Mouse (Mus musculus): ENCODE measurements around the gene Slc13a3. TPM values are rescaled to one million over a fixed set of nuclear protein-coding genes. Genes with fewer than 3 reads are reported as not detected.

The Slc13a3 gene
- polyA plus RNA-seq, 1 experiment: not detected

GRCm38 (mm10) chr2:165418577-165418976, 54.5 kb downstream of the Slc13a3 start:
- TF ChIP-seq GATA1 (IDR thresholded peaks at IDR 0.05; ENCODE audit: borderline replicate concordance, low read length) (no peak), FLI1 (IDR thresholded peaks at IDR 0.05; ENCODE audit: low read length) (no peak)

GRCm38 (mm10) chr2:165417291-165417690, 55.7 kb downstream of the Slc13a3 start:
- Histone ChIP-seq H3K4me3 (replicated peaks) (no peak overlapping the region), H3K36me3 (replicated peaks; ENCODE audit: low read length) (no peaks in the 10 kb centered on the region), H3K27me3 (replicated peaks) (peaks cover 74% of the 10 kb centered on the region), H3K4me1 (peaks cover 6% of the 10 kb centered on the region; the same call in 1 of the 2 replicates), H3K9me3 (no peaks in the 10 kb centered on the region)
- TF ChIP-seq GATA1 (IDR thresholded peaks at IDR 0.05; ENCODE audit: borderline replicate concordance, low read length): no peak

More at GRCm38 (mm10) chr2:165418577-165418976, 54.5 kb downstream of the Slc13a3 start:
- H3K4me3 ChIP-seq (replicated peaks): no peak overlapping the region
- peaks cover 6% of the 10 kb centered on the region; the same call in 1 of the 2 replicates for H3K4me1 ChIP-seq
- H3K36me3 ChIP-seq (replicated peaks; ENCODE audit: low read length): no peaks in the 10 kb centered on the region
- H3K9me3 ChIP-seq: no peaks in the 10 kb centered on the region
- H3K27me3 ChIP-seq (replicated peaks): peaks cover 75% of the 10 kb centered on the region

- peaks cover 71% of the 10 kb centered on the region for H3K27me3 ChIP-seq (replicated peaks)
- no peak for TF ChIP-seq GATA1 (IDR thresholded peaks at IDR 0.05; ENCODE audit: borderline replicate concordance, low read length)
- TF ChIP-seq FLI1 (IDR thresholded peaks at IDR 0.05; ENCODE audit: low read length): no peak
- H3K36me3 ChIP-seq (replicated peaks; ENCODE audit: low read length): no peaks in the 10 kb centered on the region
- peaks cover 6% of the 10 kb centered on the region; the same call in 1 of the 2 replicates for H3K4me1 ChIP-seq
- no peak overlapping the region for H3K4me3 ChIP-seq (replicated peaks)
- H3K9me3 ChIP-seq: no peaks in the 10 kb centered on the region
Measured at GRCm38 (mm10) chr2:165415795-165416194, 57.2 kb downstream of the Slc13a3 start.

- TF ChIP-seq GATA1 (IDR thresholded peaks at IDR 0.05; ENCODE audit: borderline replicate concordance, low read length): no peak
- no peak for TF ChIP-seq FLI1 (IDR thresholded peaks at IDR 0.05; ENCODE audit: low read length)
- H3K9me3 ChIP-seq: no peaks in the 10 kb centered on the region
- H3K4me3 ChIP-seq (replicated peaks): no peak overlapping the region
- peaks cover 6% of the 10 kb centered on the region; the same call in 1 of the 2 replicates for H3K4me1 ChIP-seq
- H3K27me3 ChIP-seq (replicated peaks): peaks cover 72% of the 10 kb centered on the region
- no peaks in the 10 kb centered on the region for H3K36me3 ChIP-seq (replicated peaks; ENCODE audit: low read length)
Measured at GRCm38 (mm10) chr2:165415141-165415721, 57.8 kb downstream of the Slc13a3 start.

GRCm38 (mm10) chr2:165414321-165414720, 58.7 kb downstream of the Slc13a3 start:
- H3K36me3 ChIP-seq (replicated peaks; ENCODE audit: low read length): no peaks in the 10 kb centered on the region
- H3K27me3 ChIP-seq (replicated peaks): peaks cover 72% of the 10 kb centered on the region
- peaks cover 1% of the 10 kb centered on the region; the same call in 1 of the 2 replicates for H3K4me1 ChIP-seq
- no peak for TF ChIP-seq GATA1 (IDR thresholded peaks at IDR 0.05; ENCODE audit: borderline replicate concordance, low read length)
- TF ChIP-seq FLI1 (IDR thresholded peaks at IDR 0.05; ENCODE audit: low read length): no peak
- no peak overlapping the region for H3K4me3 ChIP-seq (replicated peaks)
- no peaks in the 10 kb centered on the region for H3K9me3 ChIP-seq

- Histone ChIP-seq H3K9me3 (no peaks in the 10 kb centered on the region), H3K4me3 (replicated peaks) (no peak overlapping the region), H3K4me1 (no peaks in the 10 kb centered on the region), H3K36me3 (replicated peaks; ENCODE audit: low read length) (no peaks in the 10 kb centered on the region), H3K27me3 (replicated peaks) (peaks cover 73% of the 10 kb centered on the region)
- TF ChIP-seq GATA1 (IDR thresholded peaks at IDR 0.05; ENCODE audit: borderline replicate concordance, low read length): no peak
Measured at GRCm38 (mm10) chr2:165413884-165414283, 59.1 kb downstream of the Slc13a3 start.

- TF ChIP-seq GATA1 (IDR thresholded peaks at IDR 0.05; ENCODE audit: borderline replicate concordance, low read length): no peak
- H3K9me3 ChIP-seq: peaks cover 27% of the 10 kb centered on the region
Measured at GRCm38 (mm10) chr2:165407700-165408301, 65.2 kb downstream of the Slc13a3 start.

GRCm38 (mm10) chr2:165405351-165405750, 67.7 kb downstream of the Slc13a3 start:
- no peak overlapping the region for H3K4me3 ChIP-seq (replicated peaks)
- H3K36me3 ChIP-seq (replicated peaks; ENCODE audit: low read length): no peaks in the 10 kb centered on the region
- H3K27me3 ChIP-seq (replicated peaks): peaks cover 80% of the 10 kb centered on the region
- H3K9me3 ChIP-seq: peaks cover 27% of the 10 kb centered on the region
- H3K4me1 ChIP-seq: peaks cover 29% of the 10 kb centered on the region
- TF ChIP-seq GATA1 (IDR thresholded peaks at IDR 0.05; ENCODE audit: borderline replicate concordance, low read length) (no peak), FLI1 (IDR thresholded peaks at IDR 0.05; ENCODE audit: low read length) (no peak)

More at GRCm38 (mm10) chr2:165407700-165408301, 65.2 kb downstream of the Slc13a3 start:
- Histone ChIP-seq H3K36me3 (replicated peaks; ENCODE audit: low read length) (no peaks in the 10 kb centered on the region), H3K27me3 (replicated peaks) (peaks cover 77% of the 10 kb centered on the region), H3K4me1 (peaks cover 19% of the 10 kb centered on the region), H3K4me3 (replicated peaks) (no peak overlapping the region)

GRCm38 (mm10) chr2:165404951-165405350, 68.1 kb downstream of the Slc13a3 start:
- peaks cover 29% of the 10 kb centered on the region for H3K4me1 ChIP-seq
- no peaks in the 10 kb centered on the region for H3K36me3 ChIP-seq (replicated peaks; ENCODE audit: low read length)
- H3K4me3 ChIP-seq (replicated peaks): no peak overlapping the region
- H3K9me3 ChIP-seq: peaks cover 27% of the 10 kb centered on the region
- peaks cover 81% of the 10 kb centered on the region for H3K27me3 ChIP-seq (replicated peaks)
- TF ChIP-seq GATA1 (IDR thresholded peaks at IDR 0.05; ENCODE audit: borderline replicate concordance, low read length): no peak
- TF ChIP-seq FLI1 (IDR thresholded peaks at IDR 0.05; ENCODE audit: low read length): no peak

- Histone ChIP-seq H3K9me3 (peaks cover 21% of the 10 kb centered on the region), H3K4me3 (replicated peaks) (no peak overlapping the region), H3K36me3 (replicated peaks; ENCODE audit: low read length) (no peaks in the 10 kb centered on the region), H3K27me3 (replicated peaks) (peaks cover 56% of the 10 kb centered on the region), H3K4me1 (peaks cover 10% of the 10 kb centered on the region; the same call in 1 of the 2 replicates)
- TF ChIP-seq FLI1 (IDR thresholded peaks at IDR 0.05; ENCODE audit: low read length): no peak
- no peak for TF ChIP-seq GATA1 (IDR thresholded peaks at IDR 0.05; ENCODE audit: borderline replicate concordance, low read length)
Measured at GRCm38 (mm10) chr2:165398164-165398785, 74.8 kb downstream of the Slc13a3 start.
